Mouse (Mus musculus) WW6 (cell line): ENCODE data around the gene Ufsp1.

Source experiments
- DNase-seq: peaks from one replicate; pipeline ENCODE4 v3.0.0-alpha.2; 2013; ENCODE audit warnings: low read depth, low spot score

Gene Ufsp1

GRCm38 (mm10) chr5:137333512-137334174 lies 39.2 kb downstream of the Ufsp1 start, which contains the start of gene Slc12a9:
Gene Slc12a9, minus strand, starts transcription at chr5:137333597.
- DNase-seq = peak; percentile 90

GRCm38 (mm10) chr5:137334317-137334716 lies 39.9 kb downstream of the Ufsp1 start:
- no peak for DNase-seq

- no peak for DNase-seq
Observed at GRCm38 (mm10) chr5:137335066-137335465, 40.6 kb downstream of the Ufsp1 start.

- DNase-seq = no peak
Observed at GRCm38 (mm10) chr5:137337190-137337589, 42.8 kb downstream of the Ufsp1 start.

GRCm38 (mm10) chr5:137338256-137338655 lies 43.8 kb downstream of the Ufsp1 start:
- DNase-seq = no peak

GRCm38 (mm10) chr5:137338663-137339289 lies 44.3 kb downstream of the Ufsp1 start:
- DNase-seq = no peak

- DNase-seq = no peak
Observed at GRCm38 (mm10) chr5:137339290-137339979, 45.0 kb downstream of the Ufsp1 start.

GRCm38 (mm10) chr5:137340222-137340621 lies 45.8 kb downstream of the Ufsp1 start:
- no peak for DNase-seq

- no peak for DNase-seq
Observed at GRCm38 (mm10) chr5:137342407-137343012, 48.1 kb downstream of the Ufsp1 start.

- DNase-seq = no peak
Observed at GRCm38 (mm10) chr5:137343412-137343811, 49.0 kb downstream of the Ufsp1 start.

- DNase-seq = no peak
Observed at GRCm38 (mm10) chr5:137343869-137344268, 49.4 kb downstream of the Ufsp1 start.
